Mouse (Mus musculus) neural tube, embryonic 13.5 days (tissue): Measurements from ENCODE around the gene Syngr2. TPM values are rescaled to one million over a fixed set of nuclear protein-coding genes. Genes with fewer than 3 reads are reported as not detected.
"Not testable (repeated sequence)": the region's sequence is repeated elsewhere in the genome, so short reads cannot be mapped to it uniquely, and the experiment has no call there.

ENCODE experiments used
- ATAC-seq: fragments of 200-750 bp; cut with Nextera tagmentation; 2 replicates; pipeline ENCODE4 v1.8.0; 2017; ENCODE audit warnings: low read depth, mild to moderate bottlenecking, moderate TSS enrichment, moderate library complexity
- H3K27ac ChIP-seq: fragments of 300-500 bp; sonication (generic); replicated peaks from 2 replicates; pipeline ENCODE4 v1.5.1; 2015; ENCODE audit warnings: moderate library complexity, mild to moderate bottlenecking, inconsistent platforms
- H3K27me3 ChIP-seq: fragments of 300-500 bp; sonication (generic); 2 replicates; pipeline ENCODE4 v1.6.1; 2015; ENCODE audit warnings: mild to moderate bottlenecking, inconsistent platforms
- H3K36me3 ChIP-seq: fragments of 300-500 bp; sonication (generic); 2 replicates; pipeline ENCODE4 v1.6.1; 2015; ENCODE audit warnings: mild to moderate bottlenecking, inconsistent platforms
- H3K4me1 ChIP-seq: fragments of 300-500 bp; sonication (generic); replicated peaks from 2 replicates; pipeline ENCODE4 v1.6.1; 2015; ENCODE audit warnings: inconsistent platforms
- H3K4me2 ChIP-seq: fragments of 300-500 bp; sonication (generic); 2 replicates; pipeline ENCODE4 v1.6.1; 2015; ENCODE audit warnings: inconsistent platforms, mild to moderate bottlenecking, moderate library complexity
- H3K4me3 ChIP-seq: fragments of 300-500 bp; sonication (generic); 2 replicates; pipeline ENCODE4 v1.5.1; 2015; ENCODE audit warnings: mild to moderate bottlenecking, inconsistent platforms
- H3K9ac ChIP-seq: fragments of 300-500 bp; sonication (generic); 2 replicates; pipeline ENCODE4 v1.6.1; 2015; ENCODE audit warnings: moderate library complexity, mild to moderate bottlenecking, inconsistent platforms
- H3K9me3 ChIP-seq: fragments of 300-500 bp; sonication (generic); 2 replicates; pipeline ENCODE4 v1.6.1; 2016; ENCODE audit warnings: inconsistent platforms
- WGBS: fragments of 180-500 bp; shearing (Covaris S2); methylation state at CpG from one replicate; pipeline ENCODE4 v1.1.7; 2015; 5-methylcytosine and 5-hydroxymethylcytosine counted together
- polyA plus RNA-seq: library from polyadenylated mRNA; unstranded; fragments of >200 nt; fragmentation: Nextera tagmentation; extraction: Ambion mirVana; gene quantifications from 2 replicates; pipeline ENCODE4 v1.2.1, GENCODE M21; 2015

Syngr2 gene
- polyA plus RNA-seq, 1 experiment from 2014 or later, result 15.3 TPM

GRCm38 (mm10) chr11:117798160-117798541 lies 11.3 kb upstream of the Syngr2 start:
- H3K36me3 ChIP-seq, result no peaks in the 10 kb centered on the region
- no peak overlapping the region for H3K4me3 ChIP-seq
- 53% methylated on average over 2 of the region's 2 CpGs for WGBS
- H3K4me1 ChIP-seq, result no peaks in the 10 kb centered on the region
- H3K4me2 ChIP-seq, result no peak overlapping the region
- H3K9me3 ChIP-seq, result no peaks in the 10 kb centered on the region
- H3K9ac ChIP-seq, result no peak overlapping the region
- H3K27me3 ChIP-seq, result 0 out of 2 replicates have a peak, but pooled peaks cover 1% of the 10 kb centered on the region
- no peak overlapping the region for H3K27ac ChIP-seq
- no peak for ATAC-seq

DNA sequence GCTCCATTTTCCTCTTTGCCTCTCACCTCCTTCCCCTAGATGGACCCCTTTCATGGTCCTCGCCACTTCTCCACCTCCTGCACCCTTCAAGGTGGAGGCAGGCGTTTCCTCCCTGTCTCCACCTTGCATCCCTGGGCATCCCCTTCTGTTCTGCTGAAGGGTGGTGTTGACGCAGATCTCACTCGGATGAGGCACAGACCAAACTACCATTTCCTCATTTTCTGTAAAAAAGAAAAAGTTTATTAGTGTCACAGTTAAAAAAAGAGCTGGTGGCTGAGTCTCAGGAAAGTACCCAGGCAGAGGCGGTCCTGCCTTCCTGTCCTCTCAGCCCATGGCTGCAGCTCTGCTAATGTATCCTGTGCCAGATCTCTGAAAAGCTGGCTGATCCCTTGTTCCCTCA lies 10.3 kb upstream of the Syngr2 start:
- Histone ChIP-seq H3K9me3 (no peaks in the 10 kb centered on the region), H3K9ac (no peak overlapping the region), H3K4me2 (no peak overlapping the region), H3K4me3 (no peak overlapping the region), H3K4me1 (no peaks in the 10 kb centered on the region), H3K27ac (no peak overlapping the region), H3K27me3 (no peaks in the 10 kb centered on the region), H3K36me3 (no peaks in the 10 kb centered on the region)
- 66% methylated on average over 5 of the region's 5 CpGs for WGBS
- no peak for ATAC-seq

DNA sequence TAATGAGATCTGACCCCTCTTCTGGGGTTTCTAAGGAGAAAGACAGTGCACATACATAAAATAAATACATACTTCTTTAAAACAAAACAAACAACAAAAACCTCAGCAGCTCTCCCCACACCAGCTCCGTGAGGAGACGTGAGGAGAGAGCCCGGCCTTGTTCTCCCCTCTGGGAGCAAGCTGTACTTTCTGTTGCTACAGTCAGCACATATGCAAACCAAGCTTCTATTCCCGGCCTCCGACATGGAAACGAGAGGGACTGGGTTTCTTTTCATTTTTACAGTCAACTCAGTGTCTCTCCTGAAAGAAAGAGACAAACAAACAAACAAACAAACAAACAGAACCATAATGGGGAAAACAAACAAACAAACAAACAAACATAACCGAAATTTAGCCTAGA lies 9.4 kb upstream of the Syngr2 start:
- H3K27ac ChIP-seq, result no peak overlapping the region

DNA sequence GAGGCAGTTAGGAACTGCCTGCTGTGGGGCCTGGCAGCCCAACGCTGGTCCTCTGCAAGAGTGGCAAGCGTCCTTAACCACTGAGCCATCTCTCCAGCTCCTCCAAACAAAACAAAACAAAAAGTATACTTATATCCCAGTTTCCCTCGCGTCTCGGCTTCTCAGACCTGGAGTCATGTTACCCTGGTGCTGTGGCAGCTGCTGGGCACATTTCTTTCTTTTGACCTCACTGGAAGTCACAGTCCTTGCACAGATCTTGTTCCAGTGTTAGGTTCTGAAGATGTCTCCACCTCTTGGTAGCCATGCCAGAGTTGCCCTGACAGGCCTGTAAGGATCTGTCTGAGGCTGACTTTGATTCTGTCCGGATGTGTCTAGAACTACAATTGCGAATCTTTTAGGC lies 7.8 kb upstream of the Syngr2 start:
- H3K36me3 ChIP-seq, result no peaks in the 10 kb centered on the region
- H3K9ac ChIP-seq, result no peak overlapping the region
- no peak overlapping the region for H3K4me3 ChIP-seq
- WGBS, result 79% methylated on average over 7 of the region's 7 CpGs
- no peak overlapping the region for H3K4me2 ChIP-seq
- H3K27ac ChIP-seq, result no peak overlapping the region
- ATAC-seq, result no peak
- H3K4me1 ChIP-seq, result no peaks in the 10 kb centered on the region
- H3K9me3 ChIP-seq, result no peaks in the 10 kb centered on the region
- no peaks in the 10 kb centered on the region for H3K27me3 ChIP-seq

More for the DNA sequence above, 9.4 kb upstream of the Syngr2 start:
- H3K4me1 ChIP-seq, result no peaks in the 10 kb centered on the region
- no peaks in the 10 kb centered on the region for H3K36me3 ChIP-seq
- WGBS, result 82% methylated on average over 7 of the region's 7 CpGs
- no peak for ATAC-seq
- H3K9me3 ChIP-seq, result no peaks in the 10 kb centered on the region
- H3K9ac ChIP-seq, result no peak overlapping the region
- no peaks in the 10 kb centered on the region for H3K27me3 ChIP-seq
- no peak overlapping the region for H3K4me2 ChIP-seq
- no peak overlapping the region for H3K4me3 ChIP-seq

DNA sequence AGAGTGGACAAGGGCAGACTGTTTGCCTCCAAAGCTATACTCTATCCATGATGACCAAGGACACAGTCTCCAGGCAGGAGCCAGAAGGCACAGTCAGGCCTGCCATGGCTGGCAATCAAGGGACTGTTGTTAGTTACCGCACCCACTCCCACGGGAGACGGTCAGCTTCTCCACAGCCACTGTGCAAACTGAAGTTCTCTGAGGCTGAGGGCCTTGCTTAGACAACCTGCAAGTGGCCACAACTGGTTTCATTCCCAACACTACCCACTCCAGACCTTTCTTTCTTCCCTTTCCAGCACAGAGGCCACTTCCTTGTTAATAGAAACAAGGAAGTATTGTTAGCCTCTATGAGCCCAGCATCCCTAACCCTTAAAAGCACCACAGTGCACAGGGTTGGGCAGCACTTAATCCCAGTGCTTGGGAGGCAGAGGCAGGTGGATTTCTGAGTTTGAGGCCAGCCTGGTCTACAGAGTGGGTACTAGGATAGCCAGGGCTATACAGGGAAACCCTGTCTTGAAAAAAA lies 6.2 kb upstream of the Syngr2 start:
- Histone ChIP-seq H3K4me1 (no peaks in the 10 kb centered on the region), H3K4me3 (no peak overlapping the region), H3K9me3 (no peaks in the 10 kb centered on the region), H3K4me2 (no peak overlapping the region), H3K27ac (no peak overlapping the region), H3K27me3 (no peaks in the 10 kb centered on the region), H3K9ac (no peak overlapping the region), H3K36me3 (no peaks in the 10 kb centered on the region)
- ATAC-seq, result no peak
- WGBS, result 89% methylated on average over 3 of the region's 3 CpGs

GRCm38 (mm10) chr11:117806781-117807180 lies 2.7 kb upstream of the Syngr2 start:
- WGBS, result 92% methylated on average over 6 of the region's 6 CpGs

GRCm38 (mm10) chr11:117810401-117811046 lies 1.1 kb downstream of the Syngr2 start:
- ATAC-seq, result peak; percentile 78
- Histone ChIP-seq H3K27ac (no peak overlapping the region), H3K9ac (peak overlapping the region; percentile 71), H3K4me1 (peaks cover 21% of the 10 kb centered on the region), H3K9me3 (no peaks in the 10 kb centered on the region), H3K27me3 (peaks cover 24% of the 10 kb centered on the region), H3K4me3 (peak overlapping the region; percentile 60), H3K4me2 (peak overlapping the region; percentile 91), H3K36me3 (no peaks in the 10 kb centered on the region)
- WGBS, result under 1% methylated on average over 21 of the region's 21 CpGs

More at GRCm38 (mm10) chr11:117806781-117807180, 2.7 kb upstream of the Syngr2 start:
- no peak overlapping the region for H3K4me3 ChIP-seq
- H3K9ac ChIP-seq, result no peak overlapping the region
- peaks cover 24% of the 10 kb centered on the region for H3K27me3 ChIP-seq
- ATAC-seq, result no peak
- H3K4me2 ChIP-seq, result no peak overlapping the region
- H3K9me3 ChIP-seq, result no peaks in the 10 kb centered on the region
- no peaks in the 10 kb centered on the region for H3K36me3 ChIP-seq
- no peak overlapping the region for H3K27ac ChIP-seq
- peaks cover 21% of the 10 kb centered on the region for H3K4me1 ChIP-seq

DNA sequence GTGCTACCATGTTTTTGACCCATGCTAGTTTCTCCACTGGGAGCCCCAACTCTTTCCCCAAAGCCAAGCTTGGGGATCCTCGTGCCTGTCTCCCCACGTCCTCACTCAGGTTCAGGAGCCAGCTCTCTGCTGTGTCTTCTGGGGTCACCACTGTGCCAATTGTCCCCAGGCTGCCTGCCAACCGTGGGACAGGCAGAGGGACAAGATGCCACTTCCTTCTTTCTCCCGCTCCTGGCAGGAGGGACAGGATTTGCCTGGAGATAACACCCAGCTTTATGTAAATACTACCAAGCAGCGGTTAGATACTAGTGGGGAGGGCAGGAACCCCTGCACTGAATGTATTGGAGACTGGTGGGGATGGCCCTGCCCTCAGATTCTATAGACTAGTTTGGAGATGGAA lies 4.4 kb downstream of the Syngr2 start:
- Histone ChIP-seq H3K27ac (no peak overlapping the region), H3K4me1 (peaks cover 21% of the 10 kb centered on the region), H3K27me3 (peaks cover 19% of the 10 kb centered on the region), H3K36me3 (no peaks in the 10 kb centered on the region), H3K9ac (no peak overlapping the region), H3K4me2 (no peak overlapping the region), H3K9me3 (no peaks in the 10 kb centered on the region), H3K4me3 (no peak overlapping the region)
- no peak for ATAC-seq
- 80% methylated on average over 5 of the region's 5 CpGs for WGBS

- WGBS, result 95% methylated on average over 6 of the region's 6 CpGs
- Histone ChIP-seq H3K4me3 (no peak overlapping the region), H3K4me1 (peaks cover 20% of the 10 kb centered on the region), H3K27ac (no peak overlapping the region), H3K4me2 (no peak overlapping the region), H3K36me3 (no peaks in the 10 kb centered on the region), H3K27me3 (peaks cover 10% of the 10 kb centered on the region), H3K9me3 (no peaks in the 10 kb centered on the region), H3K9ac (no peak overlapping the region)
- no peak for ATAC-seq
Measured at GRCm38 (mm10) chr11:117814704-117815366, 5.4 kb downstream of the Syngr2 start.

DNA sequence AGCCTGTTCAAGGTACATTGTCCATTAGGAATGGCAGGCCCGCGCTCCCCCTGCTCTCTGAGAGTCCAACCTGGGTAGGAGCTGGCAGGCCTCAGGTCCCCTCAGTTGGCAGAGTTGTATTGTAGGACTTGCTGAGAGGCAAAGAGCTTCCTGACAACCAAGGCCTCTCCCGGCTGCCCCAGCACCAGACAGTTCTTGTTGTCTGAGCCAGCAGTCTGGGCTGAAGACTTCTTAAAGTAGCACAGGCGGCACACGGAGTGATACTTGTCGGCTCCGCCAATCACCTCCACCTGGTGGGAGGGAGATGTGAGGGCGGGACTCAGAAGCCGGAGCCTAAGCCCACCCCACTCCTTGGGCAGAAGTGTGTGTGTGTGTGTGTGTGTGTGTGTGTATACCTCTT lies 6.4 kb downstream of the Syngr2 start:
- not testable (repeated sequence) for H3K4me3 ChIP-seq, H3K9ac ChIP-seq, H3K36me3 ChIP-seq, H3K27me3 ChIP-seq, H3K27ac ChIP-seq, ATAC-seq, H3K9me3 ChIP-seq, H3K4me2 ChIP-seq, H3K4me1 ChIP-seq
- 93% methylated on average over 9 of the region's 9 CpGs for WGBS

- no peaks in the 10 kb centered on the region for H3K27me3 ChIP-seq
- no peak overlapping the region for H3K4me2 ChIP-seq
- H3K36me3 ChIP-seq, result no peaks in the 10 kb centered on the region
- 88% methylated on average over 13 of the region's 13 CpGs for WGBS
- H3K4me3 ChIP-seq, result no peak overlapping the region
- no peak for ATAC-seq
- peaks cover 8% of the 10 kb centered on the region for H3K4me1 ChIP-seq
- H3K9ac ChIP-seq, result no peak overlapping the region
- H3K27ac ChIP-seq, result no peak overlapping the region
- no peaks in the 10 kb centered on the region for H3K9me3 ChIP-seq
Measured at GRCm38 (mm10) chr11:117816389-117816996, 7.0 kb downstream of the Syngr2 start.

DNA sequence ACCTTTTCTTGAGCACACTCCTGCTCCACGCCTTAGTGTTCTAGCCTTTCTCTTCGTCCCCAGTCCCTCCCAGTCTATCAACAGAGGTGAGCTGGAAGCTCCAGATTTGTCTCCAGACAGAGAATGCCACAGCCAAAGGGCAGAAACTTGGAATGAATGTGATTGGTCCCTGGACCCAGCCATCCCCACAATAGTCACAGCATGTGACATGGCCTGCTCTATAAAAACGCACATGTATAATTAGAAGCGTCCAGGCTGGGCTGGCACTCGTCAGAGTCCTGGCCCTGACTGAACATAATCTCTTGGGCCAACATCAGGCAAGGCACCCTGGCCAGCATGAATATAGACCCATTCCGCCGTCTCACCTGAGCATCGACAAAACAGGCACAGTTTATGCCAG lies 9.6 kb downstream of the Syngr2 start:
- no peak overlapping the region for H3K4me2 ChIP-seq
- no peaks in the 10 kb centered on the region for H3K36me3 ChIP-seq
- ATAC-seq, result no peak
- H3K4me1 ChIP-seq, result peaks cover 25% of the 10 kb centered on the region
- WGBS, result 60% methylated on average over 8 of the region's 8 CpGs
- H3K27me3 ChIP-seq, result no peaks in the 10 kb centered on the region
- H3K4me3 ChIP-seq, result no peak overlapping the region
- H3K9ac ChIP-seq, result no peak overlapping the region
- H3K27ac ChIP-seq, result no peak overlapping the region
- no peaks in the 10 kb centered on the region for H3K9me3 ChIP-seq
